Mouse (Mus musculus) CD8-positive naive resting alpha-beta T cell, adult 2 months (primary cell): Measurements from ENCODE around the gene Gm7030.
A peak's percentile ranks its signal among the peaks of the same experiment; 100 is the strongest.
"Not testable (repeated sequence)": the region's sequence is repeated elsewhere in the genome, so short reads cannot be mapped to it uniquely, and the experiment has no call there.

ENCODE experiments used
- DNase-seq, 2 experiments: peaks; one replicate each; pipeline ENCODE4 v3.0.0; 2022; ENCODE audit warnings: low read depth in 2 of 2, low spot score in 2 of 2

Gm7030 gene

GRCm38 (mm10) chr17:36083266-36083869 lies 45.9 kb downstream of the Gm7030 start:
- peak; percentile 20 to 40 for DNase-seq

GRCm38 (mm10) chr17:36082519-36083232 lies 46.5 kb downstream of the Gm7030 start:
- peak in 1 of 2 experiments; percentile 16 for DNase-seq

DNA sequence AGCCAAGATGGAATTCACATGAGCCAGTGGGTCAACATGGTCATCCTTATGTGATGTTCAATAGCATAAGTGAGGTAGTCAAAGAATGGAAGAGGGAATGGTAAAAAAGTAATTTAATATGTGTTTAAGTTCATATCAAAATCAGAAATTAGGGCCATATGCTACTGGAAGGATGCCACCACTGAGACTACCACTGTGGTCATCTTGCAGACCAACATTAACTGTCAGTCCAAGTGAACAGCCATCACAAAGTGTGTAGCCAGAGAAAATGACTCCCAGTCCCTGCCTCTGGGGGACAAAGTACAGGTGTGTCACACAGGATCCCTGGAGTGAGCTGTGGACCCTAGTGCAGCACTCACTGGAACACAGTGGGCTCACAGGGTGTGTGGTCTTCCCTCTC lies 47.3 kb downstream of the Gm7030 start:
- DNase-seq = not testable (repeated sequence)

GRCm38 (mm10) chr17:36060829-36061228 lies 68.4 kb downstream of the Gm7030 start:
- DNase-seq = peak; percentile 90 to 92
